Mouse (Mus musculus) heart, adult 2 months (tissue): ENCODE results near the gene Itgb7.

ENCODE experiments used
- CTCF ChIP-seq: fragments of 200-600 bp; IDR thresholded peaks from 2 replicates; pipeline ENCODE4 v1.8.1; 2022; ENCODE audit warnings: antibody characterized with exemption, mild to moderate bottlenecking, moderate library complexity
- EP300 ChIP-seq: fragments of 200-500 bp; IDR thresholded peaks from 2 replicates; pipeline ENCODE4 v1.6.1; 2011; ENCODE audit warnings: low read depth, low read length, control low read depth; ENCODE audit not compliant: insufficient read depth
- POLR2A ChIP-seq: fragments of 200-500 bp; IDR thresholded peaks from 2 replicates; pipeline ENCODE4 v1.6.1; 2011; ENCODE audit warnings: mild to moderate bottlenecking, low read depth, low read length, control low read depth; ENCODE audit not compliant: insufficient read depth

DNA sequence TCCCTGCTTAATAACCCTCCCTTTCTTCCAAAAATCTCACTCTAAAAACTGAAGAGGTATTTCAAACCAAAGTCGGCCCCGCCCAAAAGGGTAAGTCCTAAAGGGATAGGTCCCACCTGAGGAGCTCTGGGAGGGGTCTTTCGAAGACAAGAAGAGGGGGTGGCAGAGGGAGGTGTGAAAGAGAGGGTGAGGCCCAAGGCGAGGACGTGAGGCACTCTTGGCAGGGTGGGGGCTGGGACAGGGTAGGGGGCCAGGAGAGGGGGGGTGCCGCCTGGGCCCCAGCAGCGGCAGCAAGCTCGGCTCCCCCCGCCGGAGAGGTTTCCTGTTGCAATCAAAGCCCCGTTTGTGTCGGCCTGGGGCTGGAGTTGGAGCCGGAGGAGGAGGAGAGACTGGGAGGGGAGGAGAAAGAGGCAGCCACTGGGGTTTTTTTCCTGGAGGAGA is 17.5 kb upstream of the Itgb7 start:
- TF ChIP-seq POLR2A = no peak; the same call in 1 of the 2 replicates
- TF ChIP-seq CTCF = no peak
- TF ChIP-seq EP300 = no peak
